Mouse (Mus musculus) neural tube, embryonic 14.5 days (tissue): ENCODE data around the gene Akap2. TPM values are rescaled to one million over a fixed set of nuclear protein-coding genes. Genes with fewer than 3 reads are reported as not detected.

ENCODE experiments used
- ATAC-seq: fragments of 200-750 bp; cut with Nextera tagmentation; 2 replicates; pipeline ENCODE4 v1.8.0; 2017; ENCODE audit warnings: low read depth, mild to moderate bottlenecking, moderate TSS enrichment, moderate library complexity
- H3K27ac ChIP-seq: fragments of 300-500 bp; sonication (generic); 2 replicates; pipeline ENCODE4 v1.5.1; 2014; ENCODE audit warnings: low read depth, mild to moderate bottlenecking, control low read depth, low read length, moderate library complexity, mixed read lengths
- H3K27me3 ChIP-seq: fragments of 300-500 bp; sonication (generic); 2 replicates; pipeline ENCODE4 v1.6.1; 2014; ENCODE audit warnings: low read length; ENCODE audit not compliant: control insufficient read depth, insufficient read depth
- H3K36me3 ChIP-seq: fragments of 300-500 bp; sonication (generic); 2 replicates; pipeline ENCODE4 v1.6.1; 2014; ENCODE audit warnings: low read length, mixed read lengths; ENCODE audit not compliant: control insufficient read depth, insufficient read depth
- H3K4me1 ChIP-seq: fragments of 300-500 bp; sonication (generic); 2 replicates; pipeline ENCODE4 v1.6.1; 2014; ENCODE audit warnings: low read length; ENCODE audit not compliant: control insufficient read depth, insufficient read depth
- H3K4me2 ChIP-seq: fragments of 300-500 bp; sonication (generic); 2 replicates; pipeline ENCODE4 v1.6.1; 2014; ENCODE audit warnings: mild to moderate bottlenecking, low read depth, low read length, control low read depth
- H3K4me3 ChIP-seq: fragments of 300-500 bp; sonication (generic); 2 replicates; pipeline ENCODE4 v1.5.1; 2014; ENCODE audit warnings: low read depth, low read length, control low read depth, mixed read lengths
- H3K9ac ChIP-seq: fragments of 300-500 bp; sonication (generic); replicated peaks from 2 replicates; pipeline ENCODE4 v1.6.1; 2014; ENCODE audit warnings: low read depth, mild to moderate bottlenecking, control low read depth, low read length, mixed read lengths
- H3K9me3 ChIP-seq: fragments of 300-500 bp; sonication (generic); 2 replicates; pipeline ENCODE4 v1.6.1; 2016; ENCODE audit warnings: low read length; ENCODE audit not compliant: control insufficient read depth
- WGBS: fragments of 180-500 bp; shearing (Covaris S2); extraction: QIAGEN DNeasy Blood & Tissue Kit; methylation state at CpG from one replicate; pipeline ENCODE4 v1.1.7; 2014; 5-methylcytosine and 5-hydroxymethylcytosine counted together
- polyA plus RNA-seq: library from polyadenylated mRNA; unstranded; fragments of >200 nt; fragmentation: Nextera tagmentation; extraction: Ambion mirVana; gene quantifications from 2 replicates; pipeline ENCODE4 v1.2.1, GENCODE M21; 2014

Akap2 gene
- polyA plus RNA-seq, 1 experiment from 2014 or later: 8.6 TPM

GRCm38 (mm10) chr4:57733445-57733844 lies 16.0 kb downstream of the Akap2 start:
- H3K9me3 ChIP-seq: no peaks in the 10 kb centered on the region
- no peak overlapping the region for H3K9ac ChIP-seq
- no peaks in the 10 kb centered on the region for H3K36me3 ChIP-seq
- H3K4me2 ChIP-seq: no peak overlapping the region
- H3K4me1 ChIP-seq: no peaks in the 10 kb centered on the region
- ATAC-seq: no peak
- no peak overlapping the region for H3K4me3 ChIP-seq
- no peaks in the 10 kb centered on the region for H3K27me3 ChIP-seq
- WGBS: 87% methylated on average over 3 of the region's 3 CpGs
- H3K27ac ChIP-seq: no peak overlapping the region

- 0 out of 2 replicates have a peak, but pooled peaks cover 4% of the 10 kb centered on the region for H3K4me1 ChIP-seq
- no peaks in the 10 kb centered on the region for H3K36me3 ChIP-seq
- H3K4me3 ChIP-seq: no peak overlapping the region
- 89% methylated on average over 5 of the region's 5 CpGs for WGBS
- H3K27me3 ChIP-seq: no peaks in the 10 kb centered on the region
- no peak overlapping the region for H3K27ac ChIP-seq
- no peaks in the 10 kb centered on the region for H3K9me3 ChIP-seq
- H3K9ac ChIP-seq: no peak overlapping the region
- ATAC-seq: no peak
- H3K4me2 ChIP-seq: no peak overlapping the region
Observed at GRCm38 (mm10) chr4:57735426-57735825, 18.0 kb downstream of the Akap2 start.

- Histone ChIP-seq H3K4me3 (no peak overlapping the region), H3K9ac (no peak overlapping the region), H3K4me2 (no peak overlapping the region), H3K9me3 (no peaks in the 10 kb centered on the region), H3K27ac (no peak overlapping the region), H3K4me1 (0 out of 2 replicates have a peak, but pooled peaks cover 4% of the 10 kb centered on the region), H3K27me3 (no peaks in the 10 kb centered on the region), H3K36me3 (no peaks in the 10 kb centered on the region)
- no peak for ATAC-seq
- WGBS: 30% methylated on average over 8 of the region's 8 CpGs
Observed at GRCm38 (mm10) chr4:57738856-57739552, 21.5 kb downstream of the Akap2 start.

GRCm38 (mm10) chr4:57743325-57743929 lies 26.0 kb downstream of the Akap2 start:
- ATAC-seq: no peak
- Histone ChIP-seq H3K36me3 (no peaks in the 10 kb centered on the region), H3K9ac (no peak overlapping the region), H3K4me2 (no peak overlapping the region), H3K27me3 (no peaks in the 10 kb centered on the region), H3K9me3 (no peaks in the 10 kb centered on the region), H3K4me1 (0 out of 2 replicates have a peak, but pooled peaks cover 4% of the 10 kb centered on the region), H3K27ac (no peak overlapping the region), H3K4me3 (no peak overlapping the region)
- WGBS: 88% methylated on average over 11 of the region's 11 CpGs

- Histone ChIP-seq H3K4me3 (no peak overlapping the region), H3K4me2 (no peak overlapping the region), H3K4me1 (no peaks in the 10 kb centered on the region), H3K27ac (no peak overlapping the region), H3K9ac (no peak overlapping the region), H3K36me3 (no peaks in the 10 kb centered on the region), H3K9me3 (no peaks in the 10 kb centered on the region), H3K27me3 (no peaks in the 10 kb centered on the region)
- no peak for ATAC-seq
- 72% methylated on average over 4 of the region's 4 CpGs for WGBS
Observed at GRCm38 (mm10) chr4:57750651-57751050, 33.2 kb downstream of the Akap2 start.

- H3K27me3 ChIP-seq: no peaks in the 10 kb centered on the region
- H3K36me3 ChIP-seq: no peaks in the 10 kb centered on the region
- 69% methylated on average over 4 of the region's 4 CpGs for WGBS
- no peak overlapping the region for H3K27ac ChIP-seq
- ATAC-seq: no peak; the same call in 1 of the 2 replicates
- no peaks in the 10 kb centered on the region for H3K9me3 ChIP-seq
- H3K4me2 ChIP-seq: no peak overlapping the region
- H3K4me1 ChIP-seq: no peaks in the 10 kb centered on the region
- H3K9ac ChIP-seq: no peak overlapping the region
- no peak overlapping the region for H3K4me3 ChIP-seq
Observed at GRCm38 (mm10) chr4:57751054-57751453, 33.6 kb downstream of the Akap2 start.

- H3K4me2 ChIP-seq: no peak overlapping the region
- H3K9ac ChIP-seq: no peak overlapping the region
- H3K4me1 ChIP-seq: no peaks in the 10 kb centered on the region
- ATAC-seq: no peak
- H3K9me3 ChIP-seq: no peaks in the 10 kb centered on the region
- H3K4me3 ChIP-seq: no peak overlapping the region
- H3K36me3 ChIP-seq: no peaks in the 10 kb centered on the region
- H3K27ac ChIP-seq: no peak overlapping the region
- H3K27me3 ChIP-seq: no peaks in the 10 kb centered on the region
- WGBS: 83% methylated on average over 11 of the region's 11 CpGs
Observed at GRCm38 (mm10) chr4:57751566-57751965, 34.1 kb downstream of the Akap2 start.

- 0 out of 2 replicates have a peak, but pooled peaks cover 3% of the 10 kb centered on the region for H3K4me1 ChIP-seq
- no peaks in the 10 kb centered on the region for H3K9me3 ChIP-seq
- H3K27ac ChIP-seq: no peak overlapping the region
- H3K36me3 ChIP-seq: no peaks in the 10 kb centered on the region
- no peak overlapping the region for H3K4me3 ChIP-seq
- no peak for ATAC-seq
- H3K27me3 ChIP-seq: no peaks in the 10 kb centered on the region
- H3K4me2 ChIP-seq: no peak overlapping the region
- 91% methylated on average over 11 of the region's 11 CpGs for WGBS
- no peak overlapping the region for H3K9ac ChIP-seq
Observed at GRCm38 (mm10) chr4:57755085-57755484, 37.6 kb downstream of the Akap2 start.

- H3K4me1 ChIP-seq: 0 out of 2 replicates have a peak, but pooled peaks cover 3% of the 10 kb centered on the region
- no peaks in the 10 kb centered on the region for H3K36me3 ChIP-seq
- H3K4me3 ChIP-seq: no peak overlapping the region
- WGBS: 48% methylated on average over 11 of the region's 11 CpGs
- no peak for ATAC-seq
- H3K27ac ChIP-seq: no peak overlapping the region
- no peak overlapping the region for H3K4me2 ChIP-seq
- no peaks in the 10 kb centered on the region for H3K9me3 ChIP-seq
- no peaks in the 10 kb centered on the region for H3K27me3 ChIP-seq
- no peak overlapping the region for H3K9ac ChIP-seq
Observed at GRCm38 (mm10) chr4:57757997-57758396, 40.5 kb downstream of the Akap2 start.
